Mouse (Mus musculus) testis, adult 2 months (tissue): Measurements from ENCODE around the gene Mapk8.

Experiments used
- CTCF ChIP-seq: fragments of 200-500 bp; IDR thresholded peaks from 2 replicates; pipeline ENCODE4 v1.5.1; 2012; ENCODE audit warnings: low read depth, mild to moderate bottlenecking, inconsistent platforms, low read length, moderate library complexity; ENCODE audit not compliant: control insufficient read depth, insufficient read depth, insufficient replicate concordance
- POLR2A ChIP-seq: fragments of 200-500 bp; IDR thresholded peaks from 2 replicates; pipeline ENCODE4 v1.6.1; 2012; ENCODE audit warnings: low read depth, mild to moderate bottlenecking, inconsistent platforms, low read length, moderate library complexity; ENCODE audit not compliant: control insufficient read depth

DNA sequence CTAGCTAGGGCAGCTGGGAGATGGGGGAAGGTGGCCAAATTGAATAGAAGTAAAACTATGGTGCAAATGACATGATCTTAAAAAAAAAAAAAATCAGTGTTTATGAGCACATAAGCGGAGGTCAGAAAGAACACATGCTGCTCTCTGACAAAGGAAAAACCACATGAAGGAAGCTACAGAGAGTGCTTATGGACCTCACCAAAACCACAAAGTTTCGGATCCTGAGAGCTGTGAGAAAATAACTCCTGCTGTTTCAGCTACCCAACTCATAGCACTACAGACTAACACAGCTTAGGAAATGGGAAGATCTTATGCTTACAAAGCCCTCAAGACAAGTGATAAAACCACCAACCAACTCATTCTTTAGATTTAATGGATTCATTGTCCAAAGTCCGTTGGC is 46.9 kb downstream of the Mapk8 start:
- TF ChIP-seq POLR2A (no peak), CTCF (no peak)
